Mouse (Mus musculus) heart, postnatal 0 days (tissue): ENCODE data around the gene Runx1.

ENCODE experiments used
- CTCF ChIP-seq: IDR thresholded peaks from 2 replicates; pipeline ENCODE4 v1.5.1; 2016; ENCODE audit warnings: antibody characterized with exemption, control low read depth, low read depth
- EP300 ChIP-seq: IDR thresholded peaks from 2 replicates; pipeline ENCODE4 v1.6.1; 2016; ENCODE audit warnings: antibody characterized with exemption, low read depth

DNA sequence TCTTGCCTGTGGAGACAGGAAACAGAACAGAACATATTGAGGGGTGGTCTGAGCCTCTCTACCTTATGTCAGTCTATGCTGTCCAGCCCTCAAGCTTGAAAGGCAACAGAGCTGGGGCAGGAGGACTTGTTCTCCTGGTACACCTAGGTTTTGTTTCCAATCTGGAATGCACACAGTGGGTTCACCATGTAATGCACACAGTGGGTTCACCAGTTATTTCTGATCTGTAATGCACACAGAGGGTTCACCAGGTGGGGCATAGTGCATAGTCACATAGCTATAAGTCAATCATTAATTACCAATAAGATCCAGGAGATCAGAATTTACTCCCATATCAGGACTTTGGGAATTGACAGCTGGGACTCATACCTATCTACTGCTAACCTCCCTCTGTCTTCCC lies 157.1 kb downstream of the Runx1 start:
- TF ChIP-seq CTCF: no peak
- TF ChIP-seq EP300: no peak
